Mouse (Mus musculus) myocyte (in vitro differentiated cells): ENCODE data around the gene Enpp1.

ENCODE experiments used
- CEBPB ChIP-seq: IDR thresholded peaks from 2 replicates; pipeline ENCODE4 v1.6.1; 2011; ENCODE audit warnings: mild to moderate bottlenecking, moderate library complexity; ENCODE audit not compliant: poor library complexity, insufficient read depth, severe bottlenecking
- POLR2A ChIP-seq: IDR thresholded peaks from one replicate; pipeline ENCODE4 v1.6.1; 2011; ENCODE audit warnings: low read depth, mild to moderate bottlenecking, control low read depth, moderate library complexity; ENCODE audit not compliant: insufficient read length
- TCF12 ChIP-seq: IDR thresholded peaks from one replicate; pipeline ENCODE4 v1.6.1; 2011; ENCODE audit warnings: mild to moderate bottlenecking, control low read depth; ENCODE audit not compliant: poor library complexity, insufficient read depth, severe bottlenecking

DNA sequence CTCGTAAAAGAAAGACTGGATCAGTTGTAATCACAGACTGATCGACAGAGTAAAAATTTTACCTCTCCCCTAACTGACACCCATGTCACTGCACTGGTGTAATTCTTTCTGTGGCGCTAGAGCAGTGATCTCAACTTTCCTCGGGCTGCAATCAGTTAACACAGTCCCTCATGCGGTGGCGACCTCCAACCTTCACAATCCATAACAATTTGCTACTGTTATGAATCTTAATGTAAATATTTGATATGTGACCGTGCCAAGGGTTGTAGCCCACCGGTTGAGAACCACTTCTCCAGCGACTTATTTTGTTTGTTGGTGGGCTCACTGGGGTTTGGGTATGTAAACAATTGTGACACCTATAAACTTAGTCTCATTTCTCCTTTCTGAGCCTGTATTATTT is 83.5 kb downstream of the Enpp1 start:
- TF ChIP-seq POLR2A = no peak
- TF ChIP-seq CEBPB = no peak
- no peak for TF ChIP-seq TCF12
